Mouse (Mus musculus): Measurements from ENCODE around the gene Tomm20.

- TF ChIP-seq POLR2A (IDR thresholded peaks at IDR 0.05; ENCODE audit: control insufficient read depth, low read depth, low read length) (peak; percentile 47; the same call in 1 of the 2 replicates), CTCF (IDR thresholded peaks at IDR 0.05; ENCODE audit: control insufficient read depth, insufficient read depth, insufficient replicate concordance, low read depth, low read length) (no peak)
Observed at GRCm38 (mm10) chr8:126945730-126946163, at the start of gene Tomm20.
